Mouse (Mus musculus): ENCODE measurements around the gene Htr2b. TPM values are rescaled to one million over a fixed set of nuclear protein-coding genes. Genes with fewer than 3 reads are reported as not detected.
A peak's percentile ranks its signal among the peaks of the same experiment; 100 is the strongest.

Gene Htr2b
- total and polyA plus RNA-seq, 2 experiments from 2014 or later: 0.11 TPM; not detected in 1

- ATAC-seq (ENCODE audit: insufficient read depth, low read depth): no peak
- Histone ChIP-seq H3K36me3 (replicated peaks; ENCODE audit: control insufficient read depth, insufficient read depth, low read length) (peaks cover 14% of the 10 kb centered on the region), H3K4me1 (ENCODE audit: control insufficient read depth, insufficient read depth) (no peaks in the 10 kb centered on the region), H3K4me2 (ENCODE audit: low read depth, low read length) (no peak overlapping the region), H3K27me3 (ENCODE audit: control insufficient read depth, insufficient read depth, low read length) (no peaks in the 10 kb centered on the region), H3K9ac (replicated peaks; ENCODE audit: low read depth, low read length) (no peak overlapping the region), H3K4me3 (ENCODE audit: low read depth, low read length) (no peak overlapping the region), H3K27ac (ENCODE audit: low read depth) (no peak overlapping the region), H3K9me3 (replicated peaks; ENCODE audit: control insufficient read depth, low read length) (no peaks in the 10 kb centered on the region)
- TF ChIP-seq EP300 (IDR thresholded peaks at IDR 0.05; ENCODE audit: low read depth): no peak
- no peak for TF ChIP-seq CTCF (IDR thresholded peaks at IDR 0.05; ENCODE audit: low read depth)
- no peak for DNase-seq (ENCODE audit: low spot score)
- WGBS: 100% methylated on average over 1 of the region's 1 CpGs
Measured at GRCm38 (mm10) chr1:86105054-86105453, 6.7 kb downstream of the Htr2b start.

GRCm38 (mm10) chr1:86094413-86094812 lies 17.4 kb downstream of the Htr2b start:
- DNase-seq (ENCODE audit: low spot score) (no peak), ATAC-seq (ENCODE audit: insufficient read depth, low read depth) (no peak)
- Histone ChIP-seq H3K9me3 (replicated peaks; ENCODE audit: control insufficient read depth, low read length) (no peaks in the 10 kb centered on the region), H3K4me1 (ENCODE audit: control insufficient read depth, insufficient read depth) (no peaks in the 10 kb centered on the region), H3K4me3 (ENCODE audit: low read depth, low read length) (no peak overlapping the region), H3K9ac (replicated peaks; ENCODE audit: low read depth, low read length) (no peak overlapping the region), H3K27me3 (ENCODE audit: control insufficient read depth, insufficient read depth, low read length) (no peaks in the 10 kb centered on the region), H3K36me3 (replicated peaks; ENCODE audit: control insufficient read depth, insufficient read depth, low read length) (peaks cover 67% of the 10 kb centered on the region), H3K27ac (ENCODE audit: low read depth) (no peak overlapping the region), H3K4me2 (ENCODE audit: low read depth, low read length) (no peak overlapping the region)
- TF ChIP-seq EP300 (IDR thresholded peaks at IDR 0.05; ENCODE audit: low read depth) (no peak), CTCF (IDR thresholded peaks at IDR 0.05; ENCODE audit: low read depth) (no peak)
- 79% methylated on average over 7 of the region's 7 CpGs for WGBS

GRCm38 (mm10) chr1:86076565-86076964 lies 35.2 kb downstream of the Htr2b start:
- Histone ChIP-seq H3K36me3 (replicated peaks; ENCODE audit: control insufficient read depth, insufficient read depth, low read length) (peaks cover 67% of the 10 kb centered on the region), H3K4me2 (ENCODE audit: low read depth, low read length) (no peak overlapping the region), H3K4me1 (ENCODE audit: control insufficient read depth, insufficient read depth) (no peaks in the 10 kb centered on the region), H3K27ac (ENCODE audit: low read depth) (no peak overlapping the region), H3K4me3 (ENCODE audit: low read depth, low read length) (no peak overlapping the region), H3K9me3 (replicated peaks; ENCODE audit: control insufficient read depth, low read length) (no peaks in the 10 kb centered on the region), H3K9ac (replicated peaks; ENCODE audit: low read depth, low read length) (no peak overlapping the region), H3K27me3 (ENCODE audit: control insufficient read depth, insufficient read depth, low read length) (no peaks in the 10 kb centered on the region)
- ATAC-seq (ENCODE audit: insufficient read depth, low read depth): no peak
- TF ChIP-seq EP300 (IDR thresholded peaks at IDR 0.05; ENCODE audit: low read depth): no peak
- no peak for TF ChIP-seq CTCF (IDR thresholded peaks at IDR 0.05; ENCODE audit: low read depth)
- WGBS: 96% methylated on average over 2 of the region's 2 CpGs
- no peak for DNase-seq (ENCODE audit: low spot score)

- H3K4me2 ChIP-seq (ENCODE audit: low read depth, low read length): peak within 1 kb of the TSS; percentile 74
- peak within 1 kb of the TSS; percentile 81 for H3K27ac ChIP-seq (ENCODE audit: low read depth)
- H3K4me1 ChIP-seq (ENCODE audit: control insufficient read depth, insufficient read depth): peaks cover 13% of the 10 kb centered on the region
- peak within 1 kb of the TSS; percentile 95 for H3K4me3 ChIP-seq (ENCODE audit: low read depth, low read length)
- TF ChIP-seq CTCF (IDR thresholded peaks at IDR 0.05; ENCODE audit: low read depth): peak; percentile 88
- TF ChIP-seq EP300 (IDR thresholded peaks at IDR 0.05; ENCODE audit: low read depth): peak; percentile 89
- no peaks in the 10 kb centered on the region for H3K27me3 ChIP-seq (ENCODE audit: control insufficient read depth, insufficient read depth, low read length)
- no peaks in the 10 kb centered on the region for H3K36me3 ChIP-seq (replicated peaks; ENCODE audit: control insufficient read depth, insufficient read depth, low read length)
- under 1% methylated on average over 46 of the region's 47 CpGs for WGBS
- ATAC-seq (ENCODE audit: insufficient read depth, low read depth) (peak; percentile 90), DNase-seq (ENCODE audit: low spot score) (peak; percentile 93)
- peak within 1 kb of the TSS; percentile 99 for H3K9ac ChIP-seq (replicated peaks; ENCODE audit: low read depth, low read length)
- no peaks in the 10 kb centered on the region for H3K9me3 ChIP-seq (replicated peaks; ENCODE audit: control insufficient read depth, low read length)
Measured at GRCm38 (mm10) chr1:86064271-86064991, 47.3 kb downstream of the Htr2b start, which contains the start of gene Psmd1. TSS of gene Psmd1 (plus strand) at chr1:86064387.

- DNase-seq (ENCODE audit: low spot score) (no peak), ATAC-seq (ENCODE audit: insufficient read depth, low read depth) (no peak)
- Histone ChIP-seq H3K27me3 (ENCODE audit: control insufficient read depth, insufficient read depth, low read length) (no peaks in the 10 kb centered on the region), H3K27ac (ENCODE audit: low read depth) (no peak overlapping the region), H3K9me3 (replicated peaks; ENCODE audit: control insufficient read depth, low read length) (no peaks in the 10 kb centered on the region), H3K9ac (replicated peaks; ENCODE audit: low read depth, low read length) (no peak overlapping the region), H3K4me2 (ENCODE audit: low read depth, low read length) (no peak overlapping the region), H3K4me3 (ENCODE audit: low read depth, low read length) (no peak overlapping the region), H3K4me1 (ENCODE audit: control insufficient read depth, insufficient read depth) (peaks cover 13% of the 10 kb centered on the region), H3K36me3 (replicated peaks; ENCODE audit: control insufficient read depth, insufficient read depth, low read length) (no peaks in the 10 kb centered on the region)
- TF ChIP-seq CTCF (IDR thresholded peaks at IDR 0.05; ENCODE audit: low read depth): no peak
- TF ChIP-seq EP300 (IDR thresholded peaks at IDR 0.05; ENCODE audit: low read depth): no peak
- 83% methylated on average over 6 of the region's 6 CpGs for WGBS
Measured at GRCm38 (mm10) chr1:86062523-86062922, 49.2 kb downstream of the Htr2b start.

All from heart, postnatal 0 days (tissue).